Mouse (Mus musculus) mouse embryonic stem cell (cell line): ENCODE data around the gene Gtf2ird1.

Experiments used
- in situ Hi-C, 2 experiments: fragments of 300-500 bp; cut with MboI; formaldehyde crosslinking; loops; 1 replicate in 1 of 2; 3 replicates in 1 of 2; pipeline ENCODE4 v1.14.3; 2019 to 2020; ENCODE audit warnings: low sequenced_read_pairs in 2 of 2, low pct_unique_long_range_greater_than_20kb in 1 of 2, mixed read lengths in 1 of 2; ENCODE audit not compliant: unreplicated experiment in 1 of 2

Gtf2ird1 gene

DNA sequence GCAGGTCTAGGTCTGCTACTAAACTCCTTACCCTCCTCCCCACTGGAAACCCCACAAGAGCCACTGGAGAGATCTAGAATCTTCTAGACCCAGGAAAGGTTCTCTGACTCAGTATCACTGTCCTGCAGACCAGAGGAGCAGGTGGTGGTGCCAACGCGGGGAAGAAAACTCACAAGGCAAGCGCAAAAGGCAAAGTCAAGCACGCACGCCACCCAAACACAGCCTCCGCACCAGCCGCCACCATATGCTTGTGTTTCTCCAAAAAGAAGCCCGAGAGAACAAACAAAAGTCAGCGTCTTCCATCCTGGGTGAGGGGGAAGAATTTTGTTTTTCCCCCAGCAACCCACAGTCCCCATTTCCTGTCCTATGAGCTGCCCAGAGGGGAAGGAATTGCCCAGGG, 28.9 kb downstream of the Gtf2ird1 start:
- in situ Hi-C loops = no loop called here

DNA sequence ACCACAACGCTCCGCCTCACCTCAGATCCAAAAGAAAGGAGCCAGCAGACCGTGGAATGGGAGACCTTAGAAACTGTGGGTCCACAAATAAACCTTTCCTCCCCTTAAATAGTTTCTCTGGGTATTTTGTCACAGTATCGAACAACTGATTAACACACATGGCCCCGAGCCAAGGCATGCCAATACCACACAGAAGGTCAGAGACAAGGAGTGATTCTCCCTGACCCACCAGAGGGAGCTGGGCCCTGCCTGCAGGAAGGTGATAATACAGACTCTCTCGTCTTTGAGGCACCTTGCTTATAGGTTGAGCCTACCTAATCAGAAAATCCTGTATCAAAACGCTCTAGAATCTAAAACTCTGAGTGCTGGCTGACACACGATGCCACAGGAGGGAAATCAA, 30.9 kb downstream of the Gtf2ird1 start:
- in situ Hi-C loops = no loop called here

DNA sequence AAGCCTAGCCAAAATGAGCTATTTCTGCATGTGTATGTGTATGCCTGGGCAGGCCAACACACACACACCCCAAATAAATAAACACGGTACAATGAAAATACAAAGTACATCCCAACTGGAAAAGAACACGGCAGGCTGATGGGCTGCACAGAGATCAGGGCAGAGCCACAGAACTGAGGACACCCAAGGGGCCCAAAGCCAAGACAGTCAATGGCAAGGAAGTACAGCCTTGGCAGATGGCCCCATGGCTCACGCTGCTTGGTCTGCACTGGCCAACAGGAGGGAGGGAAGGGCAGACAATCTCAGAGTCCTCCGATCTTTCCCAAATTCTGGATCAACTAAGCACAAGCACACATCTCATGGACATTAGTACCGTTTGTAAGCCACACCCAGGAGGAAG, 32.6 kb downstream of the Gtf2ird1 start:
- in situ Hi-C loops = loop anchor here in 1 of 2 experiments (5.0 kb wide), 1 partner anchor 38 kb away; no protein-coding TSS in a partner anchor

DNA sequence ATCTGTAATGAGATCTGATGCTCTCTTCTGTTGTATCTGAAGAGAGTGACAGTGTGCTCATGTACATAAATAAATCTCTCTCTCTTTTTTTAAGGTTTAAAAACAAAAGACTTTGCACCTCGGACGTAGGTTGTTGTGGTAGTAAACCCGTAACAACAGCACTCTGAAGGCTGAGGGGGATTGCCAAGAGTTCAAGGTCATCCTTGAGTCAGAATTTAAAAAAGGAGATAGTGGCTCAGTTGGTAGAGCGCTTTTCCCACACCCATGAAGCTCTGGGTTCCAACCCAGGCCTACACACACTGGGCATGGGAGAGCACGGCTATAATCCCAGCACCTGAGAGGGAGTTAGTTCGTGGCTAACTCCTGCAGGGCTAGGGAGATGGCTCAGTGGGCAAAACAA, 33.1 kb downstream of the Gtf2ird1 start:
- in situ Hi-C loops = loop anchor here in 1 of 2 experiments (5.0 kb wide), 1 partner anchor 39 kb away; no protein-coding TSS in a partner anchor

DNA sequence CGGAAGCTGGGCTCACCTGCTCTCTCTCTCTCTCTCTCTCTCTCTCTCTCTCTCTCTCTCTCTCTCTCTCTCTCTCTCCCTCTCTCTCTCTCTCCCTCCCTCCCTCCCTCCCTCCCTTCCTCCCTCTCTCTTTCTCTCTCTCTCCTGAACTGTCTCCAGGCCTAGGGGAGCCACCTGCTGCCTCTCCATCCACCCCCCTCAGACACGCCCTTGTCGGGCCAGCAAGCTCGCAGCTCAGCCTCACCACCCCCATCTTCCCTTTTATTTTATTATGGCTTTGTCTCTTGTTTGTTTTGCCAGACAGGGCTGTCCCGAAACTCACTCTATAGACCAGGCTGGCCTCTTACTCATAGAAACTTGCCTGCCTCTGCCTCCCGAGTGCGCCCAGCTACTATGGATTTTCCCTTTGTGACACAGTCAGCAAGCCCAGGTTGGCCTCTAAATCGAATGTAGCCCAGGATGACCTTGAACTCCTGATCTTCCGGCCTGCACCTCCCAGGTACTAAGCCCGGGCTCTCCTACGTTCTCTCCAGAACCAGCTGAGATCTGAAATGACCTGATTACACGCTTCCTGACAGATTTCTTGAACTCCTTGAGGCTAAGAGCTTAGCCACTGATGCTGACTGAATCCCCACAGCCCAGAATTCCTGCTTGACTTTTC, 34.1 kb downstream of the Gtf2ird1 start:
- in situ Hi-C loops = loop anchor here in 1 of 2 experiments (5.0 kb wide), 1 partner anchor 40 kb away; no protein-coding TSS in a partner anchor

DNA sequence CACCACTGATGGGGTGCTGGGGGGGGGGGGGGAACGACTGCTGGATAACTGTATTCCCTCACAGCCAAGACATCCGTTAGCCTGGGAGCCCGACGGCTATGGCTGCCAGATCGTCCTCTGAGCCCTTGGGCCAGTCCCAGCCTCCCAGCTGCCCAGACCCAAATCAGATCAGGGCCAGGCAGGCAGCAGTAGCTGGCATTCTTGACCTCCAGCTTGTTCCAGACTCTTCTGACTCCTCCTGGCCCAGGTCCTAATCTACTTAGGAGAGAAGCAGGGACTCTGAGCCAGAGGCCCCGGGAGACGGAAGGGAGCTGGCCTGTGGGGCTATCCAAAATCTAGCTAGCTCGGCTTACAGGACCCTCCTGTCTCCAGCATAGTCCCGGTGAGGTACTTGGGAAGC, 35.5 kb downstream of the Gtf2ird1 start:
- in situ Hi-C loops = loop anchor here in 1 of 2 experiments (5.0 kb wide), 1 partner anchor 41 kb away; no protein-coding TSS in a partner anchor

- in situ Hi-C loops = loop anchor here in 1 of 2 experiments (5.0 kb wide), 1 partner anchor 43 kb away; no protein-coding TSS in a partner anchor
Measured at GRCm38 (mm10) chr5:134419700-134420099, 36.8 kb downstream of the Gtf2ird1 start.

DNA sequence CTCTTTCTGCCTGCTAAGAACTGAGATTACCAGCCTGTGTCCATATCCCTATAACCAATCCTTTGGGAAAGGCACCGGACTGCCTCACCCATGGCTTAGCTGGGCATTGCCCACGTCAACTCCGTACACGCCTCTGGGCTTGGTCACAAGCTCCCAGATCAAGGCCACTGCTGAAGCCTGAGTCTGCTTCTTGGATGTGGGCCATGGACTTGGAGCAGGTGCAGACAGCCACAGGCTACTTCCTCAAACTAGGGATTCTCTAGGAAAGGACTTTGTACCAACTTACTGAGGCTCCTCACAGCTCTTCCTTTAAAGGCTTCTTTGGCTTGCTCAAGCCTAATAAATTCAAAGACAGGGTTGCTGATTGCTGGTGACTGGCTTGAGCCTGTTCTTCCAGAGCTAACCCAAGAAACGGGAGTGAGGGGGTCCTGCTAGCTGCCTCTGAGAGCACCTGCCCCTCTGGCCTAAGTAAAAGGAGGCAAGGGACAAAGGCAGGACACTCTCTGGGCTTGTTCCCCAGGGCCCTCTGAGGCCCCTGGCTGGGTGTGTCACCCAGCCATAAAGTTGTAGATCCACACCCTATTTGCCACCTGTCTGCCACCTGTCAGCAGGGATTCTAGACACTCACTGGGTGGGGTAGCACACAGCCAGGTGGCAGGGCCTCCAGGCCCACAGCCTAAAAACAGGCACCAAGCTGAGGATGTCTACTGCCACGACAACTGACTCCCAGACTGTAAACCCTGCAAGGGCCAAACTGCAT, 38.0 kb downstream of the Gtf2ird1 start:
- in situ Hi-C loops = no loop called here

DNA sequence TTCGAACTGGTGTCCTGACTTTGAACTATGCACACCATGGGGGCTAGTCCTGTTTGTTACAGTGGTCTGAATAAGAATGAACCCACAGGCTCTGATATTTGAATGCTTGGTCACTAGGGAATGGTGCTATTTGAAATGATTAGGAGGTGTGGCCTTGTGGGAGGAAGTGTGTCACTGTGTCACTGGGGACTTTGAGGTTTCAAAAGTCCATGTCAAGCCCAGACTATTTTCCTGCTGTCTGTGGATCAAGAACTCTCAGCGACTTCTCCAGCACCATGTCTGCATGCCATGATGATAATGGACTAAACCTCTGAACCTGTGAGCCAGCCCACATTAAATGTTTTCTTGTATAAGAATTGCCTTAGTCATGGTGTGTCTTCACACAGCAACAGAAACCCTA, 44.2 kb downstream of the Gtf2ird1 start:
- in situ Hi-C loops = no loop called here

DNA sequence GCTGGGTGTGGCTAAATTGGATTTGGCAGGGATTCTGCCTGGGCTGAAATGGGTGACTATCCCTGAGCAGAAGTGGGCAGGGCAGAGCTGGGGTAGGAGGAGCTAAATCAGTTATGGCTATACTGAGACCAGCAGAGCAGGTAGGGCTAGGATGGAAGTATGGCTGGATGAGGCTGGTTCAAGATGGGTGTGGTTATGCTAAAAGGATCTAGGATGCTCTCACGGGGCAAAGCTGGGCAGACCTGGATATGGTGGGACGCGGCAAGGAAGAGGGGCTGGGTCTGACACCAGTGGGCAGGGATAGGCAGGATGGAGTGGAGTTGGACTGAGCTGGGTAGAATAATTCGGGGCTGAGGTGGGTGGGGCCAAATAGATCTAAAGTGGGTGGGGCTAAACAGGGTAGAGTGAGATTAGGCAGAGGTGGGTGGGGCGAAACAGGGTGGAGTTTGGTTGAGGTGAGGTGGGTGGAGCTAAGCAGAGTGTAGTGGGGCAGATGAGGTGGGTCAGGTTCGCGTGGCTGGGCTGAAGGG, 46.1 kb downstream of the Gtf2ird1 start:
- in situ Hi-C loops = no loop called here

- in situ Hi-C loops = no loop called here
Measured at GRCm38 (mm10) chr5:134409606-134410306, 46.8 kb downstream of the Gtf2ird1 start.

DNA sequence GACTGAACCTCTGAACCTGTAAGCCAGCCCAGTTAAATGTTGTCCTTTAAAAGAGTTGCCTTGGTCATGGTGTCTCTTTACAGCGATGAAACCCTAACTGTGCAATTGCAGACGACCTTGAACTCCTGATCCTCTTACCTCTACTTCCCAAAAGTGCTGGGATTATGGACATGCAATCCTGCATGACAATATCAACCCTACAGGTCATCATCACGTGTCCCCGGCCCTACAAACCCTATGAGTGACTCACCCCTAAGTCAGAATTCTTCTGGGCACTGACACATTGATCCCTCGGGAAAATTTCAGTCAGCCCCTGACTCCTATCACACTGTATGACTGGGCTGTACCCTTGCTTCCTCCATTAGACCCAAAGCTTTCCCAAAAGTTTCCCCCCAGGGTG, 48.4 kb downstream of the Gtf2ird1 start:
- in situ Hi-C loops = no loop called here

DNA sequence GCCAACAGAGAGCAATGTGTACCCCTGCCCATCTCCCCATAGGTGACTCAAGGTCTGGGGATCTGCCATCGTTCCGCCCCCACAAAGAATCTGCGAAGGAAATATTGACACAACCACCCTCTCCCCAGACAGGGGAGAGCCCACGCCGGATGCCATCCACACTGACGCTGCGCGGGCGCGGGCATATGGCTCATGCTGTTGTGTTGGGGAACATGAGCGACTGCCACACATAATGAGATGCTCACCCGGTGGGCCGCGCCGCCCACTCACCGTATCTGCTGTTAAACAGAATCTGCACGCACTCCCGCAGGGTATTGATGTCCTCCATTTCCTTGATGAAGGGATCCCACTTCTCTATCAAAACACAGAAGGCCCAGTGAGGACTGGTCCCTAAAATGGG, 54.7 kb downstream of the Gtf2ird1 start:
- in situ Hi-C loops = no loop called here

- in situ Hi-C loops = no loop called here
Measured at GRCm38 (mm10) chr5:134397434-134398163, 58.9 kb downstream of the Gtf2ird1 start.

GRCm38 (mm10) chr5:134396519-134396918, 60.0 kb downstream of the Gtf2ird1 start:
- in situ Hi-C loops = no loop called here

DNA sequence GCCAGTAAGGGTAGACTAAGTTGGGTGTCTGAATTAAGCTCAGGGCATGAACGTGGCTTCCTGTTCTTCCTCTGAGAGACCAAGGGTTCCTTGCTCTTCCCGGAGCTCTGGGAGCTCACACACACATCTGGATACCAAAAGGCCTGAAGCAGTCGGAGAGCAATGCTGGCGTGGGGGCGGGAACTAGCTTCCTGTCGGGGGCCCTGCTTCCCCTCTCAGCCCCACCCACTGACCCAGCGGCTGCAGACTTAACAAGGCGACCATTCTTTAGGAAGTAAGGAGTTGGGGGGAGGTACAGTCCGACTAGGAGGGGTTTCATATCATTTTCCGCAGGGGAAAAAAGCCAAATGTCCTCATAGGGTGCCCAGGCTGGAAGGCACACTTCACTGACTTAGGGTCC, 61.9 kb downstream of the Gtf2ird1 start:
- in situ Hi-C loops = no loop called here

GRCm38 (mm10) chr5:134393624-134394023, 62.9 kb downstream of the Gtf2ird1 start:
- in situ Hi-C loops = no loop called here

DNA sequence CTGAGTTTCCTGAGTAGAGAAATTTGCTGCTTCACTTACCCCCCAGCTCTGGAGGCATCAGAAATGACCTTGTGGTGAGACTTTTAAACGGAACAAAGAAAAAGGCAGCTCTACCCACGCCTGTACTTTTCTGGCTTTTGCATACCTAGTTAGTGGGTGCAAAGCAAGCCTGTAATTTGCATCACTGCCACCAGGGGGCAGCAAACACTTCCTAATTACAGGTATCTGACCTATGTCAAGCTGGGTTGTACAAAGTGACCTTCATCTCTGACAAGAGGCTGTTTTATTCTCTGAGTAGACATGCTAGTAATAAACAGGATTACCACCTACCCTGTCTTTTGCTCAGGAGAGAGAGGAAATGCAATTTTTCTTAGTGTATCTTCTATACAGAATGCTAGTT, 71.4 kb downstream of the Gtf2ird1 start:
- in situ Hi-C loops = loop anchor here in 1 of 2 experiments (5.0 kb wide), 1 partner anchor 72 kb away; the partner anchor contains the start of gene Gtf2ird1
